ENCODE assay signal across 15 mouse cellular contexts in the genomic region with DNA sequence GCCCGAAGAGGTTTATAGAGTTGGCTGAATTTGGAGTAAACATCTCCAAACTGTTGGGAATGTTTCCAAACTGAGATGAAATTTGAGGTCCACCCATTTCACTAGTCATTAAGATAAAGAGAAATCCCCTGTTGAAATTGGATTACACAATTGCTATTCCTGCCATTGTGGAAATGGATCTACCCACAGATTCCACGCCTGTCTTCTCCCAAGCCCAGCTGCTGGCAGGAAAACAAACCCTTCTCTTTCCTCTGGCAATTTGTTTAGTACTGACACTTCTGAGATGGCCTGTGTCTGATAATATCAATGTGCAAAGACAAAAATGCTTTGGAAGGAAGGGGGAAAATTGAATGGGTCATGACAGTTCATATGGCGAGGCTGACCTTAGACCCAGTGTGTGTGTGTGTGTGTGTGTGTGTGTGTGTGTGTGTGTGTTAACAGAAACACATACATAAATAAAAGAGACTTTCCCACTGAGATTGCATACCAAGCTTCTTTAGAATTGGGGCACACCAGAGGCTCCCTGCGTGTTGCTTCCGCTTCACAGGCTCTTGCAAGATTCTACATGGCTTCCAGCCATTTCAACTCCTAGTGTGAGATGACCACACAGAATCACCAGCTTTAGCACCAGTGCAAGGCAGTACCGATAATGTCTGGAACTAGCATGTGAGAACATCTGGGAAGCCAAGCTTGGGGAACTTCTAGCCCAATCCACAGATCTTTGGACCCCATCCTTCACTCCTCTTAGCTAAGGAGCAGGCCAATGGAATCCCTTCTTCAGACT.
DNase-seq lines count a peak whose midpoint lies in the region; ATAC-seq and TF ChIP-seq lines count a peak whose summit lies in the region.
"Had no signal": no experiment of that assay in that cellular context is flagged by ENCODE, and none has a peak within 500 bp of the region (broad histone marks: within the 10 kb centered on the region; RNA-seq: fewer than 3 reads in every experiment).

No protein-coding gene starts in this region.

- TF ChIP-seq EP300 in stomach, postnatal 0 days (optimal IDR thresholded peaks at IDR 0.05) = no peak
- TF ChIP-seq EP300 in liver, postnatal 0 days (IDR thresholded peaks at IDR 0.05; ENCODE audit: low read depth) = no peak

- no peak for DNase-seq in stomach, postnatal 0 days (ENCODE audit: low spot score)
- DNase-seq in gastrocnemius, adult 2 months = peak; percentile 44
- no peak for DNase-seq in testis, postnatal 14 days (ENCODE audit: low spot score)
- no peak for DNase-seq in frontal cortex, postnatal 10 days (ENCODE audit: low spot score in 2 of 2)
- DNase-seq in liver, postnatal 0 days = no peak
- DNase-seq: cerebellum, adult 11-12 months; forebrain, postnatal 0 days; kidney, adult 18-20 months; kidney, postnatal 4 days had no signal

- H3K9ac ChIP-seq in stomach, embryonic 16.5 days (ENCODE audit: low read length) = no peak overlapping the region
- H3K9ac ChIP-seq in stomach, postnatal 0 days (ENCODE audit: low read length) = no peak overlapping the region
- H3K9ac ChIP-seq in lung, embryonic 15.5 days = no peak overlapping the region
- H3K9ac ChIP-seq in liver, postnatal 0 days (replicated peaks) = no peak overlapping the region
- H3K9ac ChIP-seq: forebrain, postnatal 0 days; hindbrain, embryonic 13.5 days; limb, embryonic 13.5 days; neural tube, embryonic 12.5 days had no signal

- H3K4me3 ChIP-seq in stomach, embryonic 16.5 days (replicated peaks; ENCODE audit: low read length) = no peak overlapping the region
- H3K4me3 ChIP-seq in stomach, postnatal 0 days (ENCODE audit: low read depth, low read length) = no peak overlapping the region
- no peak overlapping the region for H3K4me3 ChIP-seq in gastrocnemius, adult 2 months
- H3K4me3 ChIP-seq in lung, embryonic 15.5 days = no peak overlapping the region
- H3K4me3 ChIP-seq in liver, postnatal 0 days (ENCODE audit: low read depth, low read length) = no peak overlapping the region
- H3K4me3 ChIP-seq: heart, adult 2 months; hindbrain, embryonic 13.5 days; limb, embryonic 13.5 days; neural tube, embryonic 12.5 days had no signal

- intact Hi-C loops in gastrocnemius, adult 2 months (cut with DNase I) = no loop called here

- no peaks in the 10 kb centered on the region for H3K27me3 ChIP-seq in stomach, embryonic 16.5 days (ENCODE audit: control insufficient read depth, insufficient read depth, low read length)
- H3K27me3 ChIP-seq in stomach, postnatal 0 days (ENCODE audit: control insufficient read depth, insufficient read depth, low read length) = no peaks in the 10 kb centered on the region
- H3K27me3 ChIP-seq in lung, embryonic 15.5 days = no peaks in the 10 kb centered on the region
- no peaks in the 10 kb centered on the region for H3K27me3 ChIP-seq in liver, postnatal 0 days (ENCODE audit: insufficient read depth, low read length)
- H3K27me3 ChIP-seq: limb, embryonic 13.5 days had no signal

- ATAC-seq in stomach, embryonic 16.5 days (ENCODE audit: insufficient read depth, low FRiP score) = peak; percentile 46; the same call in 1 of the 2 replicates
- no peak for ATAC-seq in stomach, postnatal 0 days (ENCODE audit: low FRiP score, low TSS enrichment)
- peak; percentile 69 for ATAC-seq in lung, embryonic 15.5 days (ENCODE audit: borderline replicate concordance, extremely low read depth, low FRiP score, low TSS enrichment)
- no peak for ATAC-seq in liver, postnatal 0 days
- ATAC-seq: forebrain, postnatal 0 days had no signal

- no peaks in the 10 kb centered on the region for H3K9me3 ChIP-seq in stomach, embryonic 16.5 days (replicated peaks; ENCODE audit: control insufficient read depth, low read length)
- H3K9me3 ChIP-seq in stomach, postnatal 0 days (ENCODE audit: control insufficient read depth, low read length) = no peaks in the 10 kb centered on the region
- H3K9me3 ChIP-seq in lung, embryonic 15.5 days = no peaks in the 10 kb centered on the region
- H3K9me3 ChIP-seq in liver, postnatal 0 days (ENCODE audit: low read length) = no peaks in the 10 kb centered on the region
- H3K9me3 ChIP-seq: hindbrain, embryonic 13.5 days; limb, embryonic 13.5 days; neural tube, embryonic 12.5 days had no signal

- H3K27ac ChIP-seq in stomach, embryonic 16.5 days (ENCODE audit: low read length) = 0 out of 2 replicates have a peak overlapping the region, but pooled peaks have one; percentile 6
- no peak overlapping the region for H3K27ac ChIP-seq in stomach, postnatal 0 days (replicated peaks)
- no peak overlapping the region for H3K27ac ChIP-seq in gastrocnemius, adult 2 months
- peak overlapping the region; percentile 50 for H3K27ac ChIP-seq in lung, embryonic 15.5 days
- no peak overlapping the region for H3K27ac ChIP-seq in liver, postnatal 0 days (ENCODE audit: low read depth)
- H3K27ac ChIP-seq: heart, adult 2 months; hindbrain, embryonic 13.5 days; limb, embryonic 13.5 days; neural tube, embryonic 12.5 days had no signal

- no peak overlapping the region for H3K4me2 ChIP-seq in stomach, embryonic 16.5 days (ENCODE audit: low read depth, low read length)
- no peak overlapping the region for H3K4me2 ChIP-seq in stomach, postnatal 0 days (replicated peaks; ENCODE audit: low read depth)
- no peak overlapping the region for H3K4me2 ChIP-seq in lung, embryonic 15.5 days
- H3K4me2 ChIP-seq in liver, postnatal 0 days (ENCODE audit: low read depth, low read length) = no peak overlapping the region
- H3K4me2 ChIP-seq: hindbrain, embryonic 13.5 days; limb, embryonic 13.5 days; neural tube, embryonic 12.5 days had no signal

- H3K36me3 ChIP-seq in stomach, embryonic 16.5 days (ENCODE audit: control insufficient read depth, insufficient read depth, low read length) = no peaks in the 10 kb centered on the region
- no peaks in the 10 kb centered on the region for H3K36me3 ChIP-seq in stomach, postnatal 0 days (ENCODE audit: control insufficient read depth, insufficient read depth, low read length)
- no peaks in the 10 kb centered on the region for H3K36me3 ChIP-seq in lung, embryonic 15.5 days
- no peaks in the 10 kb centered on the region for H3K36me3 ChIP-seq in liver, postnatal 0 days (replicated peaks; ENCODE audit: insufficient read depth, low read length)
- H3K36me3 ChIP-seq: hindbrain, embryonic 13.5 days; limb, embryonic 13.5 days; neural tube, embryonic 12.5 days had no signal

- 0 out of 2 replicates have a peak, but pooled peaks cover 3% of the 10 kb centered on the region for H3K4me1 ChIP-seq in stomach, embryonic 16.5 days (ENCODE audit: control insufficient read depth, insufficient read depth, low read length)
- no peaks in the 10 kb centered on the region for H3K4me1 ChIP-seq in stomach, postnatal 0 days (replicated peaks; ENCODE audit: control insufficient read depth, insufficient read depth)
- no peaks in the 10 kb centered on the region for H3K4me1 ChIP-seq in lung, embryonic 15.5 days
- H3K4me1 ChIP-seq in liver, postnatal 0 days (ENCODE audit: insufficient read depth) = no peaks in the 10 kb centered on the region
- H3K4me1 ChIP-seq: hindbrain, embryonic 13.5 days; neural tube, embryonic 12.5 days had no signal

- WGBS in stomach, embryonic 16.5 days = 53% methylated on average over 6 of the region's 6 CpGs
- WGBS in stomach, postnatal 0 days = 44% methylated on average over 6 of the region's 6 CpGs
- 51% methylated on average over 6 of the region's 6 CpGs for WGBS in lung, embryonic 15.5 days
- WGBS in liver, postnatal 0 days (ENCODE audit: insufficient replicate concordance) = 77% methylated on average over 6 of the region's 6 CpGs

- TF ChIP-seq CTCF in stomach, postnatal 0 days (IDR thresholded peaks at IDR 0.05; ENCODE audit: low read depth) = no peak
- no peak for TF ChIP-seq CTCF in gastrocnemius, adult 2 months (IDR thresholded peaks at IDR 0.05)
- TF ChIP-seq CTCF in liver, postnatal 0 days (IDR thresholded peaks at IDR 0.05; ENCODE audit: low read depth) = no peak

Comparison
In these comparisons a context has a peak if more than half of its experiments do, and no peak if none do; other contexts are left out.
1. ATAC-seq: peak in stomach, embryonic 16.5 days (single experiment) and lung, embryonic 15.5 days (single experiment); none in stomach, postnatal 0 days (single experiment) and liver, postnatal 0 days (single experiment).
2. H3K27ac ChIP-seq: peak in stomach, embryonic 16.5 days (single experiment) and lung, embryonic 15.5 days (single experiment); none in stomach, postnatal 0 days (single experiment), gastrocnemius, adult 2 months (single experiment) and liver, postnatal 0 days (single experiment).